29 mouse cellular contexts compared by ENCODE assay signal in the genomic region with DNA sequence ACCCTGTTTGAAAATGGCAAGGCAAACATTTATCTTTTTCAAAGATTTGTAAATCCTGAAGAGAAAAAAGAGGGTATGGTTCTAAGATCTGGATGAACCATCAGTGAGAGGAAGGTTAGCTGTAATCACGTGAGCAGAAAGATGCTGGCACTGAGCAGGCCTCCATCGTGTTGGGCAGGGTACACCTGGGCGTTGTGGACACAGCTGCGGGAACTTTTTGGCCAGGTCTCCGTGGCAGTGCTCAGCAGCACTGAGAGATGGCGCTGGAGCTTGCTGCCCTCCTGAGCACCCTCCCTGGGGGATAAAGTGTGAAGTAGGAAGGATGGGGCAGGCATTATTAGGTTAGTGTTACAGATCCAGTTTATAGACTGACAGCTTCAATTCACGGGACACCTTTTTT. TPM values are rescaled to one million over a fixed set of nuclear protein-coding genes. Genes with fewer than 3 reads are reported as not detected.
DNase-seq lines count a peak whose midpoint lies in the region; ATAC-seq and TF ChIP-seq lines count a peak whose summit lies in the region.
"Had no signal": no experiment of that assay in that cellular context is flagged by ENCODE, and none has a peak within 500 bp of the region (broad histone marks: within the 10 kb centered on the region; RNA-seq: fewer than 3 reads in every experiment).

No protein-coding gene starts in this region.

- no peak overlapping the region for H3K4me3 ChIP-seq in kidney, embryonic 16.5 days (ENCODE audit: low read length)
- no peak overlapping the region for H3K4me3 ChIP-seq in thymus, adult 2 months (ENCODE audit: control insufficient read depth, insufficient read depth, low read length)
- H3K4me3 ChIP-seq in midbrain, embryonic 13.5 days (replicated peaks), result no peak overlapping the region
- H3K4me3 ChIP-seq: embryonic facial prominence, embryonic 12.5 days; heart, embryonic 10.5 days; heart, embryonic 15.5 days; liver, embryonic 12.5 days; midbrain, embryonic 15.5 days; neural tube, embryonic 13.5 days; stomach, embryonic 15.5 days had no signal

- H3K4me1 ChIP-seq in kidney, embryonic 16.5 days (ENCODE audit: insufficient read depth, low read length), result no peaks in the 10 kb centered on the region
- peaks cover 6% of the 10 kb centered on the region for H3K4me1 ChIP-seq in thymus, adult 2 months (replicated peaks; ENCODE audit: control insufficient read depth, insufficient read depth, low read length)
- H3K4me1 ChIP-seq in midbrain, embryonic 13.5 days (replicated peaks), result no peaks in the 10 kb centered on the region
- H3K4me1 ChIP-seq: embryonic facial prominence, embryonic 12.5 days; heart, embryonic 10.5 days; heart, embryonic 15.5 days; liver, embryonic 12.5 days; midbrain, embryonic 15.5 days; neural tube, embryonic 13.5 days; stomach, embryonic 15.5 days had no signal

- no peaks in the 10 kb centered on the region for H3K9me3 ChIP-seq in kidney, embryonic 16.5 days (ENCODE audit: low read length)
- no peaks in the 10 kb centered on the region for H3K9me3 ChIP-seq in midbrain, embryonic 13.5 days
- H3K9me3 ChIP-seq: embryonic facial prominence, embryonic 12.5 days; G1E; heart, embryonic 10.5 days; heart, embryonic 15.5 days; liver, embryonic 12.5 days; midbrain, embryonic 15.5 days; neural tube, embryonic 13.5 days; stomach, embryonic 15.5 days had no signal

- WGBS in kidney, embryonic 16.5 days, result 67% methylated on average over 7 of the region's 7 CpGs
- 25% methylated on average over 7 of the region's 7 CpGs for whole genome bisulfite sequencing in thymus, adult 2 months
- WGBS in midbrain, embryonic 13.5 days, result 74% methylated on average over 7 of the region's 7 CpGs

- DNase-seq in kidney, adult 11 months, result peak; percentile 23
- peak; percentile 37 to 70 for DNase-seq in kidney, postnatal 25 days
- DNase-seq in kidney, adult 18-20 months, result no peak
- DNase-seq in thymus, adult 2 months, result no peak
- no peak for DNase-seq in thymus, postnatal 10 days (ENCODE audit: low spot score in 2 of 2)
- DNase-seq in left cerebral cortex, postnatal 10 days (ENCODE audit: extremely low spot score in 1 of 2, low spot score in 2 of 2), result no peak
- DNase-seq: adrenal gland, postnatal 14 days; cerebellum, adult 11 months; cerebellum, adult 9-10 months; embryo, embryonic 11 days; gastrocnemius, postnatal 14 days; layer of hippocampus, postnatal 36 days; lung, adult 2 months; lung, postnatal 10 days; right cerebral cortex, postnatal 4 days; thymus, postnatal 36 days had no signal

- no peak overlapping the region for H3K27ac ChIP-seq in kidney, embryonic 16.5 days (ENCODE audit: low read length)
- H3K27ac ChIP-seq in thymus, adult 2 months (ENCODE audit: control insufficient read depth, insufficient read depth, low read length), result peak overlapping the region; percentile 30; the same call in 1 of the 2 replicates
- H3K27ac ChIP-seq in midbrain, embryonic 13.5 days, result no peak overlapping the region
- H3K27ac ChIP-seq: embryonic facial prominence, embryonic 12.5 days; heart, embryonic 10.5 days; heart, embryonic 15.5 days; liver, embryonic 12.5 days; midbrain, embryonic 15.5 days; neural tube, embryonic 13.5 days; stomach, embryonic 15.5 days had no signal

- H3K9ac ChIP-seq in kidney, embryonic 16.5 days (replicated peaks; ENCODE audit: low read length), result no peak overlapping the region
- no peak overlapping the region for H3K9ac ChIP-seq in midbrain, embryonic 13.5 days (replicated peaks)
- H3K9ac ChIP-seq: embryonic facial prominence, embryonic 12.5 days; heart, embryonic 15.5 days; liver, embryonic 12.5 days; midbrain, embryonic 15.5 days; neural tube, embryonic 13.5 days; stomach, embryonic 15.5 days had no signal

- no peak overlapping the region for H3K4me2 ChIP-seq in kidney, embryonic 16.5 days (replicated peaks; ENCODE audit: low read depth, low read length)
- H3K4me2 ChIP-seq in midbrain, embryonic 13.5 days (replicated peaks), result no peak overlapping the region
- H3K4me2 ChIP-seq: embryonic facial prominence, embryonic 12.5 days; heart, embryonic 15.5 days; liver, embryonic 12.5 days; midbrain, embryonic 15.5 days; neural tube, embryonic 13.5 days; stomach, embryonic 15.5 days had no signal

- TF ChIP-seq CTCF in thymus, adult 2 months (IDR thresholded peaks at IDR 0.05; ENCODE audit: borderline replicate concordance, control insufficient read depth, extremely low read depth, insufficient read depth, low read length, poor library complexity), result no peak

- TF ChIP-seq POLR2A in thymus, adult 2 months (IDR thresholded peaks at IDR 0.05; ENCODE audit: control insufficient read depth, extremely low read depth, insufficient read depth, low read length, poor library complexity), result no peak

- H3K36me3 ChIP-seq in kidney, embryonic 16.5 days (ENCODE audit: insufficient read depth, low read length), result peaks cover 42% of the 10 kb centered on the region
- H3K36me3 ChIP-seq in thymus, adult 2 months (ENCODE audit: control insufficient read depth, insufficient read depth, low read length), result peaks cover 49% of the 10 kb centered on the region
- peaks cover 78% of the 10 kb centered on the region for H3K36me3 ChIP-seq in midbrain, embryonic 13.5 days

- H3K27me3 ChIP-seq in kidney, embryonic 16.5 days (ENCODE audit: insufficient read depth, low read length), result no peaks in the 10 kb centered on the region
- no peaks in the 10 kb centered on the region for H3K27me3 ChIP-seq in thymus, adult 2 months (ENCODE audit: control insufficient read depth, insufficient read depth, low read length)
- no peaks in the 10 kb centered on the region for H3K27me3 ChIP-seq in midbrain, embryonic 13.5 days
- H3K27me3 ChIP-seq: embryonic facial prominence, embryonic 12.5 days; heart, embryonic 15.5 days; liver, embryonic 12.5 days; midbrain, embryonic 15.5 days; neural tube, embryonic 13.5 days; Patski; stomach, embryonic 15.5 days had no signal

- no peak for ATAC-seq in kidney, embryonic 16.5 days (ENCODE audit: low FRiP score, low TSS enrichment)
- ATAC-seq in midbrain, embryonic 13.5 days, result no peak
- ATAC-seq: forebrain, embryonic 14.5 days; hindbrain, embryonic 16.5 days; liver, embryonic 12.5 days; midbrain, embryonic 15.5 days; Patski had no signal

- intact Hi-C loops in left cerebral cortex, postnatal 10 days (cut with DNase I), result loop anchor here (5.0 kb wide), 1 partner anchor 70 kb away; no protein-coding TSS in a partner anchor

RNA-seq across cellular contexts. Expression of a gene that starts 16.8 kb away (rescaled TPM):
- polyA plus RNA-seq in kidney, embryonic 16.5 days (2015; fragmentation: Nextera tagmentation; extraction: Ambion mirVana), result 202 and 204 TPM in 2 replicates
- polyA plus RNA-seq in thymus, adult 2 months (2012; rRNA removed), result 13.3 and 13.9 TPM in 2 replicates
- total RNA-seq in left cerebral cortex, postnatal 10 days (2021), result 100 to 1,000 TPM; 639 to 688 TPM
- polyA plus RNA-seq in midbrain, embryonic 13.5 days (2015; fragmentation: Nextera tagmentation; extraction: Ambion mirVana), result 455 and 504 TPM in 2 replicates

RNA-seq across cellular contexts. Expression of a gene that starts 48.7 kb away (rescaled TPM):
- 1.3 and 1.4 TPM in 2 replicates for polyA plus RNA-seq in kidney, embryonic 16.5 days (2015; fragmentation: Nextera tagmentation; extraction: Ambion mirVana)
- 5.5 and 5.8 TPM in 2 replicates for polyA plus RNA-seq in thymus, adult 2 months (2012; rRNA removed)
- 10 to 100 TPM; 15.2 to 16.3 TPM for total RNA-seq in left cerebral cortex, postnatal 10 days (2021)
- 2.9 and 3.1 TPM in 2 replicates for polyA plus RNA-seq in midbrain, embryonic 13.5 days (2015; fragmentation: Nextera tagmentation; extraction: Ambion mirVana)

Comparison
In these comparisons a context has a peak if more than half of its experiments do, and no peak if none do; other contexts are left out.
1. DNase-seq: peak in kidney, adult 11 months (single experiment) and kidney, postnatal 25 days (2 of 2); none in kidney, adult 18-20 months (single experiment), thymus, adult 2 months (single experiment), thymus, postnatal 10 days (0 of 2) and left cerebral cortex, postnatal 10 days (0 of 2).
2. RNA of a gene that starts 16.8 kb away (polyA plus RNA-seq): 455 to 504 TPM in midbrain, embryonic 13.5 days and 202 to 204 TPM in kidney, embryonic 16.5 days; 13.3 to 13.9 TPM in thymus, adult 2 months; every median in the first group is over 10 times any median in the second.